10 mouse cellular contexts compared by ENCODE assay signal in genomic region chr2:116001352-116002138, GRCm38 (mm10).
DNase-seq lines count a peak whose midpoint lies in the region; ATAC-seq lines count a peak whose summit lies in the region.
"Had no signal": no experiment of that assay in that cellular context is flagged by ENCODE, and none has a peak within 500 bp of the region (broad histone marks: within the 10 kb centered on the region; RNA-seq: fewer than 3 reads in every experiment).

No protein-coding gene starts in this region.

- H3K27me3 ChIP-seq in neural tube, embryonic 11.5 days (ENCODE audit: control insufficient read depth, insufficient read depth, low read length) = no peaks in the 10 kb centered on the region
- peaks cover 39% of the 10 kb centered on the region; the same call in 1 of the 2 replicates for H3K27me3 ChIP-seq in midbrain, embryonic 12.5 days

- H3K27ac ChIP-seq in neural tube, embryonic 11.5 days (ENCODE audit: low read depth, low read length) = 0 out of 2 replicates have a peak overlapping the region, but pooled peaks have one; percentile 56
- H3K27ac ChIP-seq in midbrain, embryonic 12.5 days (replicated peaks) = peak overlapping the region; percentile 52
- H3K27ac ChIP-seq: gastrocnemius, adult 2 months had no signal

- H3K4me2 ChIP-seq in neural tube, embryonic 11.5 days (ENCODE audit: low read depth) = no peak overlapping the region
- H3K4me2 ChIP-seq in midbrain, embryonic 12.5 days (replicated peaks) = no peak overlapping the region

- DNase-seq in embryo, embryonic 10 days (ENCODE audit: low spot score) = peak; percentile 39
- no peak for DNase-seq in embryo, embryonic 9.5 days (ENCODE audit: extremely low spot score)
- DNase-seq in neural tube, embryonic 11.5 days (ENCODE audit: low spot score) = no peak
- DNase-seq in neural tube, embryonic 10.5 days (ENCODE audit: extremely low spot score, low spot score) = no peak
- no peak for DNase-seq in right cerebral cortex, postnatal 4 days
- no peak for DNase-seq in yolk sac, embryonic 10.5 days (ENCODE audit: low spot score)
- DNase-seq in left cerebral cortex, adult 8-10 months (ENCODE audit: low spot score in 2 of 2) = no peak
- DNase-seq: gastrocnemius, adult 2 months; thymus, adult 18-20 months had no signal

- H3K36me3 ChIP-seq in neural tube, embryonic 11.5 days (ENCODE audit: control insufficient read depth, insufficient read depth, low read length) = no peaks in the 10 kb centered on the region
- H3K36me3 ChIP-seq in midbrain, embryonic 12.5 days = peaks cover 6% of the 10 kb centered on the region; the same call in 1 of the 2 replicates

- peaks cover 31% of the 10 kb centered on the region for H3K4me1 ChIP-seq in neural tube, embryonic 11.5 days (ENCODE audit: control insufficient read depth, insufficient read depth, low read length)
- peaks cover 58% of the 10 kb centered on the region for H3K4me1 ChIP-seq in midbrain, embryonic 12.5 days

- no peak for ATAC-seq in neural tube, embryonic 11.5 days (ENCODE audit: insufficient read depth, low FRiP score, low TSS enrichment)
- ATAC-seq in midbrain, embryonic 12.5 days (ENCODE audit: low FRiP score, low read depth) = 0 out of 2 replicates have a peak, but pooled peaks have one; percentile 5

- no peak overlapping the region for H3K4me3 ChIP-seq in neural tube, embryonic 11.5 days (ENCODE audit: low read depth, low read length)
- no peak overlapping the region for H3K4me3 ChIP-seq in midbrain, embryonic 12.5 days
- H3K4me3 ChIP-seq: gastrocnemius, adult 2 months had no signal

- 17% methylated on average over 6 of the region's 6 CpGs for WGBS in neural tube, embryonic 11.5 days
- WGBS in midbrain, embryonic 12.5 days = 42% methylated on average over 6 of the region's 6 CpGs

- no peaks in the 10 kb centered on the region for H3K9me3 ChIP-seq in neural tube, embryonic 11.5 days (ENCODE audit: control insufficient read depth, low read length)
- no peaks in the 10 kb centered on the region for H3K9me3 ChIP-seq in midbrain, embryonic 12.5 days

- no peak overlapping the region for H3K9ac ChIP-seq in neural tube, embryonic 11.5 days (ENCODE audit: low read length)
- no peak overlapping the region for H3K9ac ChIP-seq in midbrain, embryonic 12.5 days (replicated peaks)
